Comparison of ENCODE assay signal across 11 mouse cellular contexts in genomic region chr7:25647574-25648123, GRCm38 (mm10). TPM values are rescaled to one million over a fixed set of nuclear protein-coding genes. Genes with fewer than 3 reads are reported as not detected.
DNase-seq lines count a peak whose midpoint lies in the region; ATAC-seq and TF ChIP-seq lines count a peak whose summit lies in the region.
"Had no signal": no experiment of that assay in that cellular context is flagged by ENCODE, and none has a peak within 500 bp of the region (broad histone marks: within the 10 kb centered on the region; RNA-seq: fewer than 3 reads in every experiment).

No protein-coding gene starts in this region.

- no peaks in the 10 kb centered on the region for H3K36me3 ChIP-seq in forebrain, embryonic 15.5 days

- H3K4me2 ChIP-seq in forebrain, embryonic 15.5 days (replicated peaks), result no peak overlapping the region
- H3K4me2 ChIP-seq: midbrain, embryonic 12.5 days had no signal

- H3K9me3 ChIP-seq in forebrain, embryonic 15.5 days, result no peaks in the 10 kb centered on the region
- H3K9me3 ChIP-seq: midbrain, embryonic 12.5 days had no signal

- no peak overlapping the region for H3K9ac ChIP-seq in forebrain, embryonic 15.5 days (replicated peaks)
- H3K9ac ChIP-seq: midbrain, embryonic 12.5 days had no signal

- DNase-seq in lung, adult 2 months, result no peak
- no peak for DNase-seq in lung, postnatal 4 days
- peak; percentile 45 for DNase-seq in R1 (ENCODE audit: low read depth, low spot score)
- DNase-seq in thymus, postnatal 36 days, result peak; percentile 80 to 87
- DNase-seq in frontal cortex, postnatal 10 days (ENCODE audit: low spot score in 2 of 2), result no peak
- DNase-seq: cerebellum, adult 8-10 months had no signal

- ATAC-seq in monocyte, adult 5-6 weeks (replicated peaks; ENCODE audit: insufficient number of reproducible peaks, low FRiP score, low TSS enrichment, poor library complexity, severe bottlenecking), result peak; percentile 20; the same call in 1 of the 2 replicates
- no peak for ATAC-seq in forebrain, embryonic 15.5 days (replicated peaks)
- ATAC-seq: intestine, embryonic 16.5 days had no signal

- 60% methylated on average over 5 of the region's 5 CpGs for WGBS in lung, adult 2 months
- 63% methylated on average over 5 of the region's 5 CpGs for WGBS in forebrain, embryonic 15.5 days

- no peak for TF ChIP-seq POLR2A in lung, adult 2 months (IDR thresholded peaks at IDR 0.05; ENCODE audit: borderline replicate concordance, extremely low read depth, low read depth, low read length)

- H3K4me1 ChIP-seq in lung, adult 2 months (ENCODE audit: control insufficient read depth, insufficient read depth, low read length), result no peaks in the 10 kb centered on the region; the same call in 1 of the 2 replicates
- no peaks in the 10 kb centered on the region for H3K4me1 ChIP-seq in forebrain, embryonic 15.5 days

- peak; percentile 27 for TF ChIP-seq CTCF in lung, adult 2 months (IDR thresholded peaks at IDR 0.05; ENCODE audit: insufficient read depth, low read length)

- no peaks in the 10 kb centered on the region for H3K27me3 ChIP-seq in forebrain, embryonic 15.5 days
- H3K27me3 ChIP-seq: midbrain, embryonic 12.5 days had no signal

- H3K4me3 ChIP-seq in lung, adult 2 months (replicated peaks; ENCODE audit: extremely low read depth, low read depth, low read length), result no peak overlapping the region
- H3K4me3 ChIP-seq in forebrain, embryonic 15.5 days, result no peak overlapping the region
- H3K4me3 ChIP-seq: midbrain, embryonic 12.5 days had no signal

- H3K27ac ChIP-seq in forebrain, embryonic 15.5 days (replicated peaks), result no peak overlapping the region
- H3K27ac ChIP-seq: midbrain, embryonic 12.5 days had no signal

RNA-seq across cellular contexts. Expression of gene Bckdha, which starts 11.1 kb away (rescaled TPM):
- 140 and 143 TPM in 2 replicates for polyA plus RNA-seq in lung, adult 2 months (2012; rRNA removed)
- total RNA-seq in monocyte, adult 5-6 weeks (2017), result 21.4 to 28.0 TPM (median 26.7 TPM) in 3 replicates
- polyA plus RNA-seq in forebrain, embryonic 15.5 days (2015; fragmentation: Nextera tagmentation; extraction: Ambion mirVana), result 57.8 and 62.1 TPM in 2 replicates

RNA-seq across cellular contexts. Expression of gene Exosc5, which starts 11.3 kb away (rescaled TPM):
- polyA plus RNA-seq in lung, adult 2 months (2012; rRNA removed), result 53.1 and 60.8 TPM in 2 replicates
- 20.9 to 26.6 TPM (median 23.0 TPM) in 3 replicates for total RNA-seq in monocyte, adult 5-6 weeks (2017)
- polyA plus RNA-seq in forebrain, embryonic 15.5 days (2015; fragmentation: Nextera tagmentation; extraction: Ambion mirVana), result 50.5 and 51.8 TPM in 2 replicates

RNA-seq across cellular contexts. Expression of gene B3gnt8, which starts 21.2 kb away (rescaled TPM):
- 15.5 and 15.8 TPM in 2 replicates for polyA plus RNA-seq in lung, adult 2 months (2012; rRNA removed)
- total RNA-seq in monocyte, adult 5-6 weeks (2017), result 3.4 to 9.2 TPM (median 5.4 TPM) in 3 replicates
- 0.38 and 0.50 TPM in 2 replicates for polyA plus RNA-seq in forebrain, embryonic 15.5 days (2015; fragmentation: Nextera tagmentation; extraction: Ambion mirVana)

RNA-seq across cellular contexts. Expression of gene Tmem91, which starts 27.3 kb away (rescaled TPM):
- 0.37 and 0.86 TPM in 2 replicates for polyA plus RNA-seq in lung, adult 2 months (2012; rRNA removed)
- total RNA-seq in monocyte, adult 5-6 weeks (2017), result 0.29 to 1.2 TPM (median 0.96 TPM) in 3 replicates
- polyA plus RNA-seq in forebrain, embryonic 15.5 days (2015; fragmentation: Nextera tagmentation; extraction: Ambion mirVana), result 14.4 and 17.0 TPM in 2 replicates
- total RNA-seq: heart, adult 8-10 months had no signal

RNA-seq across cellular contexts. Expression of gene Dmac2, which starts 28.4 kb away (rescaled TPM):
- polyA plus RNA-seq in lung, adult 2 months (2012; rRNA removed), result 36.3 and 40.9 TPM in 2 replicates
- total RNA-seq in monocyte, adult 5-6 weeks (2017), result 37.9 to 60.2 TPM (median 48.5 TPM) in 3 replicates
- 32.1 and 36.3 TPM in 2 replicates for polyA plus RNA-seq in forebrain, embryonic 15.5 days (2015; fragmentation: Nextera tagmentation; extraction: Ambion mirVana)

Comparison
In these comparisons a context has a peak if more than half of its experiments do, and no peak if none do; other contexts are left out.
1. DNase-seq: peak in R1 (single experiment) and thymus, postnatal 36 days (2 of 2); none in lung, adult 2 months (single experiment), lung, postnatal 4 days (0 of 2) and frontal cortex, postnatal 10 days (0 of 2).
2. RNA of gene B3gnt8, which starts 21.2 kb away (polyA plus RNA-seq): 15.5 to 15.8 TPM in lung, adult 2 months; 0.38 to 0.50 TPM in forebrain, embryonic 15.5 days; every median in the first group is over 10 times any median in the second.